25 mouse cellular contexts compared by ENCODE assay signal in genomic region chr13:98145310-98145709, GRCm38 (mm10).
"Had no signal": no experiment of that assay in that cellular context is flagged by ENCODE, and none has a peak within 500 bp of the region (broad histone marks: within the 10 kb centered on the region; RNA-seq: fewer than 3 reads in every experiment).

No protein-coding gene starts in this region.

- H3K9ac ChIP-seq: heart, embryonic 12.5 days; hindbrain, embryonic 12.5 days; hindbrain, embryonic 14.5 days; intestine, embryonic 15.5 days; limb, embryonic 13.5 days; limb, embryonic 15.5 days; liver, embryonic 12.5 days had no signal

- H3K4me1 ChIP-seq: intestine, embryonic 15.5 days; limb, embryonic 13.5 days; limb, embryonic 15.5 days; liver, embryonic 12.5 days had no signal

- ATAC-seq: hindbrain, embryonic 16.5 days; inflammation-experienced regulatory T-cells, adult 6 months; intestine, embryonic 15.5 days; intestine, postnatal 0 days; liver, embryonic 12.5 days had no signal

- H3K4me2 ChIP-seq: heart, embryonic 12.5 days; hindbrain, embryonic 12.5 days; hindbrain, embryonic 14.5 days; intestine, embryonic 15.5 days; limb, embryonic 13.5 days; limb, embryonic 15.5 days; liver, embryonic 12.5 days had no signal

- H3K27ac ChIP-seq: gastrocnemius, adult 2 months; heart, adult 2 months; hindbrain, embryonic 10.5 days; hindbrain, embryonic 12.5 days; hindbrain, embryonic 14.5 days; intestine, embryonic 15.5 days; limb, embryonic 13.5 days; limb, embryonic 15.5 days; liver, embryonic 12.5 days had no signal

- H3K4me3 ChIP-seq: gastrocnemius, adult 2 months; heart, adult 2 months; heart, embryonic 12.5 days; hindbrain, embryonic 10.5 days; hindbrain, embryonic 12.5 days; intestine, embryonic 15.5 days; limb, embryonic 13.5 days; limb, embryonic 15.5 days; liver, embryonic 12.5 days had no signal

- H3K27me3 ChIP-seq: heart, embryonic 12.5 days; hindbrain, embryonic 12.5 days; intestine, embryonic 15.5 days; limb, embryonic 13.5 days; limb, embryonic 15.5 days; liver, embryonic 12.5 days had no signal

- DNase-seq: gastrocnemius, adult 2 months; gastrocnemius, postnatal 10 days; gastrocnemius, postnatal 25 days; heart, adult 2 months; heart, postnatal 10 days; heart, postnatal 4 days; kidney, adult 18-20 months; kidney, adult 8-10 months; kidney, postnatal 10 days; kidney, postnatal 25 days; kidney, postnatal 4 days; layer of hippocampus, adult 9-11 months; layer of hippocampus, postnatal 36 days; left cerebral cortex, postnatal 4 days had no signal

- H3K9me3 ChIP-seq: heart, embryonic 12.5 days; hindbrain, embryonic 10.5 days; hindbrain, embryonic 12.5 days; intestine, embryonic 15.5 days; limb, embryonic 13.5 days; limb, embryonic 15.5 days; liver, embryonic 12.5 days had no signal

- H3K36me3 ChIP-seq: heart, embryonic 12.5 days; hindbrain, embryonic 10.5 days; hindbrain, embryonic 12.5 days; intestine, embryonic 15.5 days; limb, embryonic 13.5 days; limb, embryonic 15.5 days; liver, embryonic 12.5 days had no signal
